Mouse (Mus musculus): ENCODE results near the gene Adamtsl4. TPM values are rescaled to one million over a fixed set of nuclear protein-coding genes. Genes with fewer than 3 reads are reported as not detected.
"Not testable (repeated sequence)": the region's sequence is repeated elsewhere in the genome, so short reads cannot be mapped to it uniquely, and the experiment has no call there.

The Adamtsl4 gene
- polyA plus RNA-seq, 1 experiment from 2014 or later, result 2.6 TPM

- 76% methylated on average over 3 of the region's 3 CpGs for WGBS (ENCODE audit: insufficient replicate concordance)
- peak overlapping the region; percentile 99 for H3K4me3 ChIP-seq (ENCODE audit: low read depth, low read length)
- H3K9ac ChIP-seq (replicated peaks), result peak overlapping the region; percentile 99
- peak overlapping the region; percentile 99 for H3K27ac ChIP-seq (ENCODE audit: low read depth)
- ATAC-seq (no peak), DNase-seq (no peak)
- H3K4me1 ChIP-seq (ENCODE audit: insufficient read depth), result peaks cover 47% of the 10 kb centered on the region
- no peaks in the 10 kb centered on the region for H3K9me3 ChIP-seq (ENCODE audit: low read length)
- TF ChIP-seq EP300 (IDR thresholded peaks at IDR 0.05; ENCODE audit: low read depth), result no peak
- TF ChIP-seq CTCF (IDR thresholded peaks at IDR 0.05; ENCODE audit: low read depth), result no peak
- peak overlapping the region; percentile 78 for H3K4me2 ChIP-seq (ENCODE audit: low read depth, low read length)
- H3K36me3 ChIP-seq (replicated peaks; ENCODE audit: insufficient read depth, low read length), result peaks cover 24% of the 10 kb centered on the region
- no peaks in the 10 kb centered on the region for H3K27me3 ChIP-seq (ENCODE audit: insufficient read depth, low read length)
Observed at GRCm38 (mm10) chr3:95657711-95658110, 30.0 kb downstream of the Adamtsl4 start.

GRCm38 (mm10) chr3:95657108-95657507 lies 30.6 kb downstream of the Adamtsl4 start:
- ATAC-seq (no peak), DNase-seq (no peak)
- Histone ChIP-seq H3K4me1 (ENCODE audit: insufficient read depth) (peaks cover 46% of the 10 kb centered on the region), H3K27me3 (ENCODE audit: insufficient read depth, low read length) (no peaks in the 10 kb centered on the region), H3K4me3 (ENCODE audit: low read depth, low read length) (no peak overlapping the region), H3K36me3 (replicated peaks; ENCODE audit: insufficient read depth, low read length) (peaks cover 18% of the 10 kb centered on the region), H3K9ac (replicated peaks) (no peak overlapping the region), H3K27ac (ENCODE audit: low read depth) (peak overlapping the region; percentile 99; the same call in 1 of the 2 replicates), H3K9me3 (ENCODE audit: low read length) (no peaks in the 10 kb centered on the region), H3K4me2 (ENCODE audit: low read depth, low read length) (peak overlapping the region; percentile 78; the same call in 1 of the 2 replicates)
- WGBS (ENCODE audit: insufficient replicate concordance), result 83% methylated on average over 3 of the region's 3 CpGs
- no peak for TF ChIP-seq CTCF (IDR thresholded peaks at IDR 0.05; ENCODE audit: low read depth)
- no peak for TF ChIP-seq EP300 (IDR thresholded peaks at IDR 0.05; ENCODE audit: low read depth)

GRCm38 (mm10) chr3:95655437-95655836 lies 32.3 kb downstream of the Adamtsl4 start:
- no peak overlapping the region for H3K9ac ChIP-seq (replicated peaks)
- WGBS (ENCODE audit: insufficient replicate concordance), result 78% methylated on average over 5 of the region's 5 CpGs
- no peak overlapping the region for H3K4me3 ChIP-seq (ENCODE audit: low read depth, low read length)
- DNase-seq (no peak), ATAC-seq (no peak)
- H3K27ac ChIP-seq (ENCODE audit: low read depth), result no peak overlapping the region
- H3K9me3 ChIP-seq (ENCODE audit: low read length), result no peaks in the 10 kb centered on the region
- H3K4me2 ChIP-seq (ENCODE audit: low read depth, low read length), result no peak overlapping the region
- peaks cover 3% of the 10 kb centered on the region; the same call in 1 of the 2 replicates for H3K36me3 ChIP-seq (replicated peaks; ENCODE audit: insufficient read depth, low read length)
- peaks cover 49% of the 10 kb centered on the region for H3K4me1 ChIP-seq (ENCODE audit: insufficient read depth)
- H3K27me3 ChIP-seq (ENCODE audit: insufficient read depth, low read length), result no peaks in the 10 kb centered on the region
- TF ChIP-seq EP300 (IDR thresholded peaks at IDR 0.05; ENCODE audit: low read depth) (no peak), CTCF (IDR thresholded peaks at IDR 0.05; ENCODE audit: low read depth) (no peak)

GRCm38 (mm10) chr3:95654371-95654770 lies 33.3 kb downstream of the Adamtsl4 start:
- H3K9ac ChIP-seq (replicated peaks); H3K27me3 ChIP-seq (ENCODE audit: insufficient read depth, low read length); ATAC-seq; H3K36me3 ChIP-seq (replicated peaks; ENCODE audit: insufficient read depth, low read length); H3K4me2 ChIP-seq (ENCODE audit: low read depth, low read length); DNase-seq; H3K9me3 ChIP-seq (ENCODE audit: low read length); H3K4me3 ChIP-seq (ENCODE audit: low read depth, low read length): not testable (repeated sequence)
- H3K27ac ChIP-seq (ENCODE audit: low read depth), result 0 out of 2 replicates have a peak overlapping the region, but pooled peaks have one; percentile 93
- WGBS (ENCODE audit: insufficient replicate concordance), result 84% methylated on average over 3 of the region's 3 CpGs
- H3K4me1 ChIP-seq (ENCODE audit: insufficient read depth), result peaks cover 52% of the 10 kb centered on the region

GRCm38 (mm10) chr3:95653473-95654034 lies 34.2 kb downstream of the Adamtsl4 start:
- Histone ChIP-seq H3K4me3 (ENCODE audit: low read depth, low read length) (no peak overlapping the region), H3K9me3 (ENCODE audit: low read length) (no peaks in the 10 kb centered on the region), H3K27ac (ENCODE audit: low read depth) (peak overlapping the region; percentile 93), H3K4me2 (ENCODE audit: low read depth, low read length) (peak overlapping the region; percentile 40; the same call in 1 of the 2 replicates), H3K4me1 (ENCODE audit: insufficient read depth) (peaks cover 52% of the 10 kb centered on the region), H3K9ac (replicated peaks) (no peak overlapping the region), H3K36me3 (replicated peaks; ENCODE audit: insufficient read depth, low read length) (no peaks in the 10 kb centered on the region), H3K27me3 (ENCODE audit: insufficient read depth, low read length) (no peaks in the 10 kb centered on the region)
- no peak for ATAC-seq
- TF ChIP-seq EP300 (IDR thresholded peaks at IDR 0.05; ENCODE audit: low read depth) (no peak), CTCF (IDR thresholded peaks at IDR 0.05; ENCODE audit: low read depth) (no peak)
- no peak for DNase-seq
- WGBS (ENCODE audit: insufficient replicate concordance), result 36% methylated on average over 11 of the region's 11 CpGs

GRCm38 (mm10) chr3:95652871-95653270 lies 34.8 kb downstream of the Adamtsl4 start:
- H3K4me1 ChIP-seq (ENCODE audit: insufficient read depth), result peaks cover 51% of the 10 kb centered on the region
- TF ChIP-seq EP300 (IDR thresholded peaks at IDR 0.05; ENCODE audit: low read depth) (no peak), CTCF (IDR thresholded peaks at IDR 0.05; ENCODE audit: low read depth) (no peak)
- ATAC-seq (no peak), DNase-seq (no peak)
- H3K9ac ChIP-seq (replicated peaks), result no peak overlapping the region
- WGBS (ENCODE audit: insufficient replicate concordance), result 52% methylated on average over 6 of the region's 6 CpGs
- no peak overlapping the region for H3K4me2 ChIP-seq (ENCODE audit: low read depth, low read length)
- H3K27me3 ChIP-seq (ENCODE audit: insufficient read depth, low read length), result no peaks in the 10 kb centered on the region
- peak overlapping the region; percentile 93 for H3K27ac ChIP-seq (ENCODE audit: low read depth)
- H3K36me3 ChIP-seq (replicated peaks; ENCODE audit: insufficient read depth, low read length), result no peaks in the 10 kb centered on the region
- no peaks in the 10 kb centered on the region for H3K9me3 ChIP-seq (ENCODE audit: low read length)
- H3K4me3 ChIP-seq (ENCODE audit: low read depth, low read length), result no peak overlapping the region
